Mouse (Mus musculus) CH12.LX (cell line): ENCODE measurements at regions not wholly inside any gene's neighbourhood (a gene's known extent, or its start where the extent isn't known, plus 50 kb on each side); places are given as distances from the start of the nearest gene placed in this dataset.

Experiments used
- CTCF ChIP-seq, 2 experiments: IDR thresholded peaks in 1 of 2; conservative IDR thresholded peaks in 1 of 2; 2 replicates each; pipeline ENCODE4 v1.5.1; 2011 to 2012; ENCODE audit warnings: low read depth in 2 of 2, low read length in 2 of 2, improper control_type of control experiment in 1 of 2, inconsistent platforms in 1 of 2, mild to moderate bottlenecking in 1 of 2, moderate library complexity in 1 of 2
- E2F4 ChIP-seq: IDR thresholded peaks from 2 replicates; pipeline ENCODE4 v1.6.1; 2011; ENCODE audit warnings: low read depth, low read length, improper control_type of control experiment; ENCODE audit not compliant: insufficient replicate concordance
- ELF1 ChIP-seq: IDR thresholded peaks from 2 replicates; pipeline ENCODE4 v1.6.1; 2014; ENCODE audit warnings: low read depth, mild to moderate bottlenecking, inconsistent platforms, low read length, improper control_type of control experiment
- EP300 ChIP-seq: IDR thresholded peaks from 2 replicates; pipeline ENCODE4 v1.6.1; 2011; ENCODE audit warnings: low read length, improper control_type of control experiment
- HCFC1 ChIP-seq: IDR thresholded peaks from 2 replicates; pipeline ENCODE4 v1.6.1; 2012; ENCODE audit warnings: low read depth, mild to moderate bottlenecking, inconsistent platforms, low read length, improper control_type of control experiment
- MAX ChIP-seq: IDR thresholded peaks from 2 replicates; pipeline ENCODE4 v1.6.1; 2011; ENCODE audit warnings: low read length, improper control_type of control experiment
- MAZ ChIP-seq: IDR thresholded peaks from 2 replicates; pipeline ENCODE4 v1.6.1; 2012; ENCODE audit warnings: low read depth, mild to moderate bottlenecking, inconsistent platforms, low read length, improper control_type of control experiment, moderate library complexity
- MYC ChIP-seq: IDR thresholded peaks from 2 replicates; pipeline ENCODE4 v1.6.1; 2011; ENCODE audit warnings: low read depth, mild to moderate bottlenecking, improper control_type of control experiment, low read length
- NRF1 ChIP-seq: IDR thresholded peaks from 2 replicates; pipeline ENCODE4 v1.6.1; 2014; ENCODE audit warnings: low read depth, mild to moderate bottlenecking, inconsistent platforms, low read length, improper control_type of control experiment, moderate library complexity
- POLR2A ChIP-seq: IDR thresholded peaks from 2 replicates; pipeline ENCODE4 v1.6.1; 2011; ENCODE audit warnings: low read depth, mild to moderate bottlenecking, improper control_type of control experiment, low read length
- SMC3 ChIP-seq: IDR thresholded peaks from 2 replicates; pipeline ENCODE4 v1.6.1; 2011; ENCODE audit warnings: low read depth, low read length, improper control_type of control experiment

GRCm38 (mm10) chr10:17540404-17541375, 182.3 kb upstream of the Cited2 start:
- no peak for TF ChIP-seq POLR2A
- TF ChIP-seq NRF1 = no peak
- TF ChIP-seq CTCF (conservative IDR thresholded peaks at IDR 0.05 in 1 of 2, IDR thresholded peaks at IDR 0.05 in 1 of 2; ENCODE audit: low read depth in 2 of 2, low read length in 2 of 2) = no peak
- no peak for TF ChIP-seq SMC3
- TF ChIP-seq ELF1 = no peak
- no peak for TF ChIP-seq E2F4
- no peak for TF ChIP-seq HCFC1
- no peak for TF ChIP-seq MYC
- no peak for TF ChIP-seq MAX
- TF ChIP-seq MAZ = no peak
- no peak for TF ChIP-seq EP300
